Mouse (Mus musculus): ENCODE results near the gene Osgep.
A peak's percentile ranks its signal among the peaks of the same experiment; 100 is the strongest.
"Not testable (repeated sequence)": the region's sequence is repeated elsewhere in the genome, so short reads cannot be mapped to it uniquely, and the experiment has no call there.

Osgep gene

GRCm38 (mm10) chr14:50892091-50892490 lies 32.6 kb downstream of the Osgep start:
- no peak for DNase-seq (ENCODE audit: inconsistent age in 2 of 2, low spot score in 1 of 2)

- DNase-seq (ENCODE audit: inconsistent age in 2 of 2, low spot score in 1 of 2) = no peak
Measured at GRCm38 (mm10) chr14:50891621-50892020, 33.1 kb downstream of the Osgep start.

GRCm38 (mm10) chr14:50876236-50876950 lies 48.3 kb downstream of the Osgep start:
- no peak for DNase-seq (ENCODE audit: inconsistent age in 2 of 2, low spot score in 1 of 2)

- no peak for DNase-seq (ENCODE audit: inconsistent age in 2 of 2, low spot score in 1 of 2)
Measured at GRCm38 (mm10) chr14:50875591-50876230, 49.0 kb downstream of the Osgep start.

GRCm38 (mm10) chr14:50875175-50875574 lies 49.5 kb downstream of the Osgep start:
- no peak for DNase-seq (ENCODE audit: inconsistent age in 2 of 2, low spot score in 1 of 2)

- DNase-seq (ENCODE audit: inconsistent age in 2 of 2, low spot score in 1 of 2) = no peak
Measured at GRCm38 (mm10) chr14:50871284-50871683, 53.4 kb downstream of the Osgep start.

- no peak for DNase-seq (ENCODE audit: inconsistent age in 2 of 2, low spot score in 1 of 2)
Measured at GRCm38 (mm10) chr14:50870805-50871143, 53.9 kb downstream of the Osgep start.

GRCm38 (mm10) chr14:50869889-50870804 lies 54.5 kb downstream of the Osgep start, which contains the start of gene Tep1:
Gene Tep1 (minus strand): TSS chr14:50870560.
- peak; percentile 84 to 95 for DNase-seq (ENCODE audit: inconsistent age in 2 of 2, low spot score in 1 of 2)

GRCm38 (mm10) chr14:50868656-50869055 lies 56.0 kb downstream of the Osgep start:
- DNase-seq (ENCODE audit: inconsistent age in 2 of 2, low spot score in 1 of 2) = no peak

- no peak for DNase-seq (ENCODE audit: inconsistent age in 2 of 2, low spot score in 1 of 2)
Measured at GRCm38 (mm10) chr14:50868211-50868610, 56.5 kb downstream of the Osgep start.

GRCm38 (mm10) chr14:50866966-50867365 lies 57.7 kb downstream of the Osgep start:
- no peak for DNase-seq (ENCODE audit: inconsistent age in 2 of 2, low spot score in 1 of 2)

- not testable (repeated sequence) for DNase-seq (ENCODE audit: inconsistent age in 2 of 2, low spot score in 1 of 2)
Measured at GRCm38 (mm10) chr14:50865005-50865404, 59.7 kb downstream of the Osgep start.

- no peak for DNase-seq (ENCODE audit: inconsistent age in 2 of 2, low spot score in 1 of 2)
Measured at GRCm38 (mm10) chr14:50862641-50863040, 62.1 kb downstream of the Osgep start.
